In genomic region chr2:157063241-157063700, GRCm38 (mm10) we compare ENCODE assay signal across 8 mouse cellular contexts. TPM values are rescaled to one million over a fixed set of nuclear protein-coding genes. Genes with fewer than 3 reads are reported as not detected.
DNase-seq lines count a peak whose midpoint lies in the region; ATAC-seq lines count a peak whose summit lies in the region.

No protein-coding gene starts in this region.

- H3K4me3 ChIP-seq in heart, embryonic 10.5 days = no peak overlapping the region
- no peak overlapping the region for H3K4me3 ChIP-seq in heart, embryonic 11.5 days (ENCODE audit: low read depth, low read length)

- H3K36me3 ChIP-seq in heart, embryonic 10.5 days = peaks cover 25% of the 10 kb centered on the region
- peaks cover 3% of the 10 kb centered on the region; the same call in 1 of the 2 replicates for H3K36me3 ChIP-seq in heart, embryonic 11.5 days (ENCODE audit: control insufficient read depth, insufficient read depth, low read length)

- ATAC-seq in heart, embryonic 11.5 days (replicated peaks; ENCODE audit: insufficient number of reproducible peaks, low FRiP score, low TSS enrichment) = no peak

- no peak for DNase-seq in heart, embryonic 10.5 days (ENCODE audit: low spot score)
- DNase-seq in thymus, postnatal 0 days (ENCODE audit: low spot score) = peak; percentile 15
- no peak for DNase-seq in thymus, postnatal 14 days
- peak; percentile 30 for DNase-seq in heart, postnatal 4 days
- peak; percentile 60 for DNase-seq in skeletal muscle tissue, adult 2 months (ENCODE audit: low read depth, low spot score)
- no peak for DNase-seq in left cerebral cortex, adult 8-10 months (ENCODE audit: low spot score in 2 of 2)
- no peak for DNase-seq in urinary bladder, adult 2 months (ENCODE audit: low spot score)

- 72% methylated on average over 4 of the region's 4 CpGs for WGBS in heart, embryonic 10.5 days
- 63% methylated on average over 4 of the region's 4 CpGs for WGBS in heart, embryonic 11.5 days (ENCODE audit: insufficient replicate concordance)

- no peaks in the 10 kb centered on the region for H3K9me3 ChIP-seq in heart, embryonic 10.5 days
- no peaks in the 10 kb centered on the region for H3K9me3 ChIP-seq in heart, embryonic 11.5 days (replicated peaks; ENCODE audit: control insufficient read depth, low read length)

- no peak overlapping the region for H3K4me2 ChIP-seq in heart, embryonic 11.5 days

- H3K27ac ChIP-seq in heart, embryonic 10.5 days = peak overlapping the region; percentile 37
- no peak overlapping the region for H3K27ac ChIP-seq in heart, embryonic 11.5 days (ENCODE audit: low read depth, low read length)

- peaks cover 65% of the 10 kb centered on the region for H3K4me1 ChIP-seq in heart, embryonic 10.5 days
- H3K4me1 ChIP-seq in heart, embryonic 11.5 days (ENCODE audit: control insufficient read depth, insufficient read depth, low read length) = peaks cover 47% of the 10 kb centered on the region

- H3K9ac ChIP-seq in heart, embryonic 11.5 days (ENCODE audit: low read depth, low read length) = no peak overlapping the region; the same call in 1 of the 2 replicates

- H3K27me3 ChIP-seq in heart, embryonic 10.5 days (ENCODE audit: insufficient read depth, poor library complexity, severe bottlenecking) = no peaks in the 10 kb centered on the region
- H3K27me3 ChIP-seq in heart, embryonic 11.5 days (ENCODE audit: control insufficient read depth, insufficient read depth, low read length) = no peaks in the 10 kb centered on the region

RNA-seq across cellular contexts. Expression of gene Soga1, which starts 15.8 kb away (rescaled TPM):
- 2.2 and 3.9 TPM in 2 replicates for polyA plus RNA-seq in heart, embryonic 10.5 days (2016; fragmentation: Nextera tagmentation; extraction: Ambion mirVana)
- 3.4 and 3.6 TPM in 2 replicates for polyA plus RNA-seq in heart, embryonic 11.5 days (2014; fragmentation: Nextera tagmentation; extraction: Ambion mirVana)
- polyA plus RNA-seq in thymus, postnatal 0 days (2015; fragmentation: Nextera tagmentation; extraction: Ambion mirVana) = 0.57 TPM in 2 replicates
- total RNA-seq in heart, postnatal 4 days (2021) = 10 to 100 TPM; 36.9 to 39.8 TPM
- 10 to 100 TPM; 19.4 to 25.6 (median 22.0) TPM for total RNA-seq in left cerebral cortex, adult 8-10 months (2022)
- polyA plus RNA-seq in urinary bladder, adult 2 months (2012; rRNA removed) = 3.0 and 7.1 TPM in 2 replicates

RNA-seq across cellular contexts. Expression of gene Tldc2, which starts 23.6 kb away (rescaled TPM):
- not detected in 2 replicates for polyA plus RNA-seq in heart, embryonic 10.5 days (2016; fragmentation: Nextera tagmentation; extraction: Ambion mirVana)
- 0.26 TPM in 1 of 2 replicates, not detected in the other for polyA plus RNA-seq in heart, embryonic 11.5 days (2014; fragmentation: Nextera tagmentation; extraction: Ambion mirVana)
- polyA plus RNA-seq in thymus, postnatal 0 days (2015; fragmentation: Nextera tagmentation; extraction: Ambion mirVana) = not detected in 2 replicates
- total RNA-seq in heart, postnatal 4 days (2021) = not detected
- not detected for total RNA-seq in left cerebral cortex, adult 8-10 months (2022)
- polyA plus RNA-seq in urinary bladder, adult 2 months (2012; rRNA removed) = 0.19 TPM in 1 of 2 replicates, not detected in the other

RNA-seq across cellular contexts. Expression of gene Dsn1, which starts 56.3 kb away (rescaled TPM):
- polyA plus RNA-seq in heart, embryonic 10.5 days (2016; fragmentation: Nextera tagmentation; extraction: Ambion mirVana) = 43.7 and 44.0 TPM in 2 replicates
- polyA plus RNA-seq in heart, embryonic 11.5 days (2014; fragmentation: Nextera tagmentation; extraction: Ambion mirVana) = 38.4 and 48.4 TPM in 2 replicates
- polyA plus RNA-seq in thymus, postnatal 0 days (2015; fragmentation: Nextera tagmentation; extraction: Ambion mirVana) = 30.9 and 31.3 TPM in 2 replicates
- 10 to 100 TPM; 21.5 to 24.3 TPM for total RNA-seq in heart, postnatal 4 days (2021)
- total RNA-seq in left cerebral cortex, adult 8-10 months (2022) = 1 to 10 TPM; 5.7 to 8.4 (median 7.2) TPM
- polyA plus RNA-seq in urinary bladder, adult 2 months (2012; rRNA removed) = 5.7 and 6.6 TPM in 2 replicates

Comparison
In these comparisons a context has a peak if more than half of its experiments do, and no peak if none do; other contexts are left out.
1. DNase-seq: peak in thymus, postnatal 0 days (single experiment), heart, postnatal 4 days (single experiment) and skeletal muscle tissue, adult 2 months (single experiment); none in heart, embryonic 10.5 days (single experiment), thymus, postnatal 14 days (single experiment), left cerebral cortex, adult 8-10 months (0 of 2) and urinary bladder, adult 2 months (single experiment).